Mouse (Mus musculus) midbrain, embryonic 14.5 days (tissue): ENCODE data around the gene Klf2. TPM values are rescaled to one million over a fixed set of nuclear protein-coding genes. Genes with fewer than 3 reads are reported as not detected.

ENCODE experiments used
- ATAC-seq: fragments of 200-750 bp; cut with Nextera tagmentation; 2 replicates; pipeline ENCODE4 v1.8.0; 2017; ENCODE audit warnings: moderate number of reproducible peaks, moderate library complexity; ENCODE audit not compliant: low FRiP score, low TSS enrichment
- DNase-seq: peaks from one replicate; pipeline ENCODE4 v3.0.0-alpha.2; 2015
- H3K27ac ChIP-seq: fragments of 300-500 bp; sonication (generic); replicated peaks from 2 replicates; pipeline ENCODE4 v1.5.1; 2014; ENCODE audit warnings: mild to moderate bottlenecking, low read depth, low read length, moderate library complexity
- H3K27me3 ChIP-seq: fragments of 300-500 bp; sonication (generic); 2 replicates; pipeline ENCODE4 v1.6.1; 2014; ENCODE audit warnings: low read length, control low read depth, mixed read lengths; ENCODE audit not compliant: control insufficient read depth, insufficient read depth
- H3K36me3 ChIP-seq: fragments of 300-500 bp; sonication (generic); 2 replicates; pipeline ENCODE4 v1.6.1; 2014; ENCODE audit warnings: low read length, control low read depth; ENCODE audit not compliant: control insufficient read depth, insufficient read depth
- H3K4me1 ChIP-seq: fragments of 300-500 bp; sonication (generic); 2 replicates; pipeline ENCODE4 v1.6.1; 2014; ENCODE audit warnings: mild to moderate bottlenecking, antibody characterized with exemption, low read length, control low read depth; ENCODE audit not compliant: control insufficient read depth, insufficient read depth
- H3K4me2 ChIP-seq: fragments of 300-500 bp; sonication (generic); 2 replicates; pipeline ENCODE4 v1.6.1; 2014; ENCODE audit warnings: mild to moderate bottlenecking, low read length, moderate library complexity
- H3K4me3 ChIP-seq: fragments of 300-500 bp; sonication (generic); replicated peaks from 2 replicates; pipeline ENCODE4 v1.5.1; 2014; ENCODE audit warnings: low read depth, low read length
- H3K9ac ChIP-seq: fragments of 300-500 bp; sonication (generic); replicated peaks from 2 replicates; pipeline ENCODE4 v1.6.1; 2014; ENCODE audit warnings: mild to moderate bottlenecking, low read length, moderate library complexity
- H3K9me3 ChIP-seq: fragments of 300-500 bp; sonication (generic); 2 replicates; pipeline ENCODE4 v1.6.1; 2016; ENCODE audit warnings: low read length, control low read depth, mixed read lengths; ENCODE audit not compliant: control insufficient read depth
- WGBS: fragments of 180-500 bp; shearing (Covaris S2); extraction: QIAGEN DNeasy Blood & Tissue Kit; methylation state at CpG from one replicate; pipeline ENCODE4 v1.1.7; 2014; 5-methylcytosine and 5-hydroxymethylcytosine counted together
- polyA plus RNA-seq: library from polyadenylated mRNA; unstranded; fragments of >200 nt; fragmentation: Nextera tagmentation; extraction: Ambion mirVana; gene quantifications from 2 replicates; pipeline ENCODE4 v1.2.1, GENCODE M21; 2014

Gene Klf2
- polyA plus RNA-seq, 1 experiment from 2014 or later, result 5.7 TPM

DNA sequence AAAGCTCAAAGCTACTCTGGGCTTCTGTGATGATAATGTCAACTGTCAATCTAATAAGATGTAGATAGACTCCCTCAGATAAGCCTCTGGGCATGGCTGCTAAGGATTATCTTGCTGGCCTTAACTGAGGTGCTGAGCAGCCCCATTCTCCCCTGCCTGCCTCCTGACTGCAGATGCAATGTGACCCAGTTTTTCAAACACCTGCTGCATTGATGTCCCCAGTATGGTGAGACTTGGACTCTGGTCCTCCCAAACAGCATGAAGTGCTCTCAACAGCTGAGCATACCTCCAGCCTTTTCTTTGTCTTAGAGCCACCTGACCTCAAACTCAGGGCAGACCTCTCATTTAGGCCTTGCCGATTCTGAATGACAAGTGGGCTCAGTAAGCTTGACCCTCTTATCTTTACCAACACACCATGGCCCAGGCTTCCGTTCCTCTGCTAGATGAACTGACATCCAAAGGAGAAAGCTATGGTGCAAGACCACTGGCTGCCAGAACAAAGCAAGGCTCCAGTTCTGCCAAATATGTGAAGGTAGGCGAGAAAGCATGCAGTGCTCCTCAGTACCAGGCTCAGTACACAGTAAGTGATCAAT is 5.8 kb upstream of the Klf2 start:
- WGBS, result 80% methylated on average over 3 of the region's 3 CpGs
- no peak overlapping the region for H3K4me2 ChIP-seq
- ATAC-seq, result no peak
- no peaks in the 10 kb centered on the region for H3K9me3 ChIP-seq
- no peak overlapping the region for H3K27ac ChIP-seq
- no peaks in the 10 kb centered on the region for H3K36me3 ChIP-seq
- no peak for DNase-seq
- H3K9ac ChIP-seq, result no peak overlapping the region
- H3K27me3 ChIP-seq, result no peaks in the 10 kb centered on the region
- H3K4me1 ChIP-seq, result no peaks in the 10 kb centered on the region
- H3K4me3 ChIP-seq, result no peak overlapping the region

DNA sequence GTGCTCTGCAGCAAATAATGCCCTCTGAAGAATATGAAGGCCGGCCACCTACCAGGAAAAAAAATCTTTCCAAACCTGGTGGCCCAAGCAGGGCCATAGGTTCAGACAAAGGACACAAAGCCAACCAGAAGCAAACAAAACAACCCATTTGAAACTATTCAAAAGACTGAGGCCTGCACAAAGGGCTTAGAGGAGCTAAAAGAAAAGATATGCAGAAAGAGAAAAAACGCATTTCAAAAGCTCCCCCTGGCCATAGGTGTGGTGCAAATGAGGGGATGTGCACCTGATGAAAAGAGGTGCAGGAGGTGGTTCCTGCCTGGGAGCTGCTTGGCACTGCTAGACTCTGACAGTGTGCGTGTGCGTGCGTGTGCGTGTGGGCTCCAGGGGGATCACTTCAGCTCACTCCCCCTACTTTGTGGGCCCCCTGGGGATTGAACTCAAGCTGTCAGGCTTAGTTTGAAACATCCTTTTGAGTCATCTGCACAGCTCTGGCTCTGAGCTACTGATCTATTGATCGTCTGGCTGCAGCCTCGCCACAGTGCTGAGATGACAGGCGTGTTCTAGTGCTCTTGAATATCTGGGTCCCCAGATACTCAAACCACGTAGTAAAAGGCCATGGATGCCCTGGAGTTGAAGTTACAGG is 2.7 kb upstream of the Klf2 start:
- H3K9me3 ChIP-seq, result no peaks in the 10 kb centered on the region
- H3K4me3 ChIP-seq, result no peak overlapping the region
- no peak overlapping the region for H3K27ac ChIP-seq
- H3K9ac ChIP-seq, result no peak overlapping the region
- ATAC-seq, result no peak
- no peaks in the 10 kb centered on the region for H3K36me3 ChIP-seq
- no peak overlapping the region for H3K4me2 ChIP-seq
- DNase-seq, result peak; percentile 28
- peaks cover 24% of the 10 kb centered on the region for H3K27me3 ChIP-seq
- WGBS, result 19% methylated on average over 10 of the region's 10 CpGs
- H3K4me1 ChIP-seq, result peaks cover 11% of the 10 kb centered on the region; the same call in 1 of the 2 replicates

DNA sequence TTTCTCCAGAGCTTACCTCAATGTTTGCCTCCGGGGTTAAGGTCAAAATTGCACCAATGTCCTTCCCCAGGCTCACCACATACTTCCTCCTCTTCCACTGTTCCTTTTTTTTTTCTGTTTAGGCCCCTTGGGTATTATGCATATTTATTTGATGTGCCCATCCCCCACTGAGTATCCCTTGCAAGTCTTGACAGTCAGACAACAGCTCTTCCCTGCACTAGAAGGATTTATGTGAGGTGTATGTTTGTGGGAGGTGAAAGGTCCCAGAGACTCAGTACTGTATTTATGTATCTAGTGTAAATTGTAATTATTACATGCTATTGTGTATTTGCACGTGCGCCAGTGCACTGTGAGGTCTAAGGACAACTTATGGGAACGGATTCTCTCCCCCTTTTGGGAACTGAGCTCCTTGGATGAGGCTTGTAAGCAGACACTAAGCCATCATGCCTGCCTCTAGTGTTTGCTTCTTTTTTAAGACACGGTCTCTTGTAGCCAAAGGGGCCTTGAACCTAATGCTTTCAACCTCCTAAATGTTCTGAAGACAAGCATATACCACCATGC is 1.0 kb upstream of the Klf2 start:
- 43% methylated on average over 5 of the region's 5 CpGs for WGBS
- Histone ChIP-seq H3K27me3 (peaks cover 27% of the 10 kb centered on the region), H3K9ac (no peak overlapping the region), H3K36me3 (no peaks in the 10 kb centered on the region), H3K9me3 (no peaks in the 10 kb centered on the region), H3K27ac (no peak overlapping the region), H3K4me2 (no peak overlapping the region), H3K4me3 (no peak overlapping the region), H3K4me1 (peaks cover 11% of the 10 kb centered on the region; the same call in 1 of the 2 replicates)
- ATAC-seq, result no peak
- peak; percentile 18 for DNase-seq

DNA sequence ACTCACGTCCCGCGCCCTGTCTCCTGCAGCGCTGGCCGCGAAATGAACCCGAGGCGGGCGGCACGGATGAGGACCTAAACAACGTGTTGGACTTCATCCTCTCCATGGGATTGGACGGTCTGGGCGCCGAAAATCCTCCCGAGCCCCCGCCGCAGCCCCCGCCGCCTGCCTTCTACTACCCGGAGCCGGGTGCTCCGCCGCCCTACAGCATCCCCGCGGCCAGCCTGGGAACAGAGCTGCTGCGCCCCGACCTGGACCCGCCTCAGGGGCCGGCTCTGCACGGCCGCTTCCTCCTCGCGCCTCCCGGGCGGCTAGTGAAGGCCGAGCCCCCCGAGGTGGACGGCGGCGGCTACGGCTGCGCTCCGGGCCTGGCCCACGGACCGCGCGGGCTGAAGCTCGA is 564 bp downstream of the Klf2 start:
- Histone ChIP-seq H3K36me3 (no peaks in the 10 kb centered on the region), H3K4me2 (peak overlapping the region; percentile 77), H3K9me3 (no peaks in the 10 kb centered on the region), H3K27ac (no peak overlapping the region), H3K27me3 (peaks cover 27% of the 10 kb centered on the region), H3K4me1 (peaks cover 11% of the 10 kb centered on the region; the same call in 1 of the 2 replicates), H3K4me3 (peak overlapping the region; percentile 50), H3K9ac (peak overlapping the region; percentile 51; the same call in 1 of the 2 replicates)
- DNase-seq (peak; percentile 36), ATAC-seq (peak; percentile 1; the same call in 1 of the 2 replicates)
- under 1% methylated on average over 48 of the region's 48 CpGs for WGBS

DNA sequence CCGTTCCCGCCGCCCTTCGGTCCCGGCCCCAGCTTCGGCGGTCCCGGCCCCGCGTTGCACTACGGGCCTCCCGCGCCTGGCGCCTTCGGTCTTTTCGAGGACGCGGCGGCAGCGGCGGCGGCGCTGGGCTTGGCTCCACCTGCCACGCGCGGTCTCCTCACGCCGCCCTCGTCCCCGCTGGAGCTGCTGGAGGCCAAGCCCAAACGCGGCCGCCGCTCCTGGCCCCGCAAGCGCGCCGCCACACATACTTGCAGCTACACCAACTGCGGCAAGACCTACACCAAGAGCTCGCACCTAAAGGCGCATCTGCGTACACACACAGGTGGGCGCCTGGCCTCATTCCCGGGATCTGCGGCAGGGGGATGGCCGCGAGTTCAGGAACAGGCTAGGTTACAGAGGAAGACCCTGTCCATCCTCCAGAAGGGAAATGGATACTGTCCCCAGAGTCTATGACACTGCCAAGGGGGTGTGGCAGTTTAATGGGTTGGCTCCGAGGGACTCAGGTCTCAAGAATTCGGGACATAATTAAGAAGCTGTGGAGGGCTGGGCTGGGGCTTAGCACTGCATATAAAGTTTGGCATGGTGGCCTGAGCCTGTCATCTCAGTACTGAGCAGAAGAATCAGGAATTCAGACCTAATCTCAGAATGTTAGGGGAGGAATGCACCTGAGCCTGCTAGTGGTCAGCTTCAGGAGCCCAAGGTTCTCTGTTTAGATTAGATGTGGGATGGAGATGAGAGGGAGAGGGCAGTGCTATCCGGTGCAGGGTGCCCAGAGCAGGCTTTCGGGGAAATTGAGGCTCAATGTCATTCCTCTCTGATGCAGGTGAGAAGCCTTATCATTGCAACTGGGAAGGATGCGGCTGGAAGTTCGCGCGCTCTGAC is 1.3 kb downstream of the Klf2 start:
- Histone ChIP-seq H3K27ac (no peak overlapping the region), H3K27me3 (peaks cover 27% of the 10 kb centered on the region), H3K9ac (peak overlapping the region; percentile 51; the same call in 1 of the 2 replicates), H3K4me3 (peak overlapping the region; percentile 50), H3K9me3 (no peaks in the 10 kb centered on the region), H3K4me2 (peak overlapping the region; percentile 77), H3K36me3 (no peaks in the 10 kb centered on the region), H3K4me1 (peaks cover 11% of the 10 kb centered on the region; the same call in 1 of the 2 replicates)
- DNase-seq (peak; percentile 55), ATAC-seq (no peak)
- 7% methylated on average over 55 of the region's 55 CpGs for WGBS

DNA sequence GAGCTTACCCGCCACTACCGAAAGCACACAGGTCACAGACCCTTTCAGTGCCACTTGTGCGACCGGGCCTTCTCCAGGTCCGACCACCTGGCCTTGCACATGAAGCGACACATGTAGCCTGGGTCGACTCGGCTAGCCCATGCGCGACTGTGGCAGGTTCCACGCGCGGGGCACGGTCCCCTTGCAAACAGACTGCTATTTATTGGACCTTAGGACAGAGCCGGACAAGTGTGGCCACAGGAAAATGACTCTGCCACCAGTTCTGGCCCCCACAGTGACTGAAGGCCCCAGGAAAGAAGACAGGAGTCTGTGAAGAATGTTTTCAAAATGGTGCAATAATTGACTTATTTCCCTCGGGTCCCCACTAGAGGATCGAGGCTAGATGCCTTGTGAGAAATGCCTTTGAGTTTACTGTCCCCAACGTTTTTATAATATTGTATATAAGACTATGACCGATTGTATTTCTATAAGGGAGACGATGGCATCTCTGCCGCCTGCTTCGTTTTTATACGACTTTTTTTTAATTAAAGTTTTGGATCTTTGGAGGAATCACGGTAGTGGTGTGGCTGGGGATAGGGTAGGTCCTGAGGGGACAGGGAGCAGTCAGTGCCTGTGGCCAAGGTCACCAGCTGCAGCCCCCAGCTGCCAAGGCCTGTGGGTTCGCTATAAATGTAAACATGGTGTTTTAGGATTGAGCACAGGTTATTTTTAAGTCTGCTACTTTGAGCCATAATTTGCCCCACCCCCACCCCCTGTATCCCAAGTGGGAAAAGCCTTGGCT is 2.2 kb downstream of the Klf2 start:
- Histone ChIP-seq H3K4me3 (peak overlapping the region; percentile 50; the same call in 1 of the 2 replicates), H3K4me1 (peaks cover 11% of the 10 kb centered on the region; the same call in 1 of the 2 replicates), H3K4me2 (no peak overlapping the region), H3K9me3 (no peaks in the 10 kb centered on the region), H3K27ac (no peak overlapping the region), H3K36me3 (no peaks in the 10 kb centered on the region), H3K9ac (no peak overlapping the region), H3K27me3 (peaks cover 27% of the 10 kb centered on the region)
- WGBS, result 57% methylated on average over 25 of the region's 25 CpGs
- DNase-seq (no peak), ATAC-seq (no peak)

DNA sequence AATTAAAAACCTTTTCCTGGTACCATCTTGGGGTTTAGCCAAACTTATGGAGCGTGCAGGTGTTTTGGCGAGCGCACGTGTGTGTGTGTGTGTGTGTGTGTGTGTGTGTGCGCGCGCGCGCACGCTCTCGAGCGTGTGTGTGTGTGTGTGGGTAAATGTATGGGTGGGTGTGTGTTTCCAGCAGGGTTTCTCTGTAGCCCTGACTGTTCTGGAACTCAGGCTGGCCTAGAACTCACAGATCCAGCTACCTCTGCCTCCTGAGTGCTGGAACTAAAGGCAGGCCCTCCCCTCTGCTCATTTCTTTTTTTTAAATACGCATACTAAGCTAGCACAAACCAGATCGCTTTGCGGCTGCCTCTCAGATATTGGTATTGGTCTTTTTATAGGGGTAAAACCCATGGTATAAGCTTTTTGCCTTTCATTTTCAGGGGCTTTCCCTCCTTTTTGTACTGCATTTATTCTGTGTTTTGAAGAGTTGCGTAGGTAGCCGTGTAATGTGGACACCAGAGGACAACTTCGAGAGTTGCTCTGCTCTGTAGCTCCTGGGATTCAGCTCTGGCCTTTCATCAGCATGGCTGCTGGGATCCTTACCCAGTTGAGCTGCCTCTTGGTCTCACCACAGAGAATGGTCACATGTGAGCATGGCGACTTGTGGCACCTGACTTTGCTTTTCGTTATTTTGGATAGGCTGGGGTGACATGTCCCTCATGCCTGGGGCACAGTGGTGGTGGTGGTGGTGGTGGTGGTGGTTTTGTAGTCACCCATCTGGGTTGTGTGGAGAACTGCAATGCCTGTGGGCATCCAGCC is 3.0 kb downstream of the Klf2 start:
- H3K9ac ChIP-seq, result no peak overlapping the region
- no peak overlapping the region for H3K4me3 ChIP-seq
- no peak overlapping the region for H3K27ac ChIP-seq
- peaks cover 27% of the 10 kb centered on the region for H3K27me3 ChIP-seq
- DNase-seq (no peak), ATAC-seq (no peak)
- no peak overlapping the region for H3K4me2 ChIP-seq
- H3K36me3 ChIP-seq, result no peaks in the 10 kb centered on the region
- H3K9me3 ChIP-seq, result no peaks in the 10 kb centered on the region
- 90% methylated on average over 20 of the region's 20 CpGs for WGBS
- H3K4me1 ChIP-seq, result peaks cover 11% of the 10 kb centered on the region; the same call in 1 of the 2 replicates
